Mouse (Mus musculus): ENCODE data around the gene Ercc2. TPM values are rescaled to one million over a fixed set of nuclear protein-coding genes. Genes with fewer than 3 reads are reported as not detected.

Gene Ercc2
- polyA plus RNA-seq, 1 experiment from 2014 or later, result 7.1 TPM

- Histone ChIP-seq H3K4me3 (ENCODE audit: low read depth, low read length) (peak overlapping the region; percentile 68), H3K9ac (replicated peaks; ENCODE audit: low read length) (no peak overlapping the region; the same call in 1 of the 2 replicates), H3K36me3 (replicated peaks; ENCODE audit: control insufficient read depth, insufficient read depth, low read depth, low read length) (no peaks in the 10 kb centered on the region), H3K27ac (replicated peaks; ENCODE audit: low read depth, low read length) (no peak overlapping the region), H3K4me1 (ENCODE audit: control insufficient read depth, insufficient read depth, low read length) (peaks cover 2% of the 10 kb centered on the region; the same call in 1 of the 2 replicates), H3K4me2 (ENCODE audit: low read depth, low read length) (peak overlapping the region; percentile 95), H3K27me3 (ENCODE audit: control insufficient read depth, insufficient read depth, low read length) (no peaks in the 10 kb centered on the region), H3K9me3 (replicated peaks; ENCODE audit: control insufficient read depth, low read length) (no peaks in the 10 kb centered on the region)
- WGBS, result 13% methylated on average over 16 of the region's 16 CpGs
- ATAC-seq (replicated peaks; ENCODE audit: insufficient number of reproducible peaks, low FRiP score, low TSS enrichment, low read depth) (no peak), DNase-seq (ENCODE audit: low spot score) (peak; percentile 77)
Observed at GRCm38 (mm10) chr7:19361720-19362119, 20.1 kb upstream of the Ercc2 start.

GRCm38 (mm10) chr7:19362276-19362675, 19.5 kb upstream of the Ercc2 start:
- Histone ChIP-seq H3K9me3 (replicated peaks; ENCODE audit: control insufficient read depth, low read length) (no peaks in the 10 kb centered on the region), H3K9ac (replicated peaks; ENCODE audit: low read length) (no peak overlapping the region), H3K4me2 (ENCODE audit: low read depth, low read length) (no peak overlapping the region), H3K4me1 (ENCODE audit: control insufficient read depth, insufficient read depth, low read length) (peaks cover 2% of the 10 kb centered on the region; the same call in 1 of the 2 replicates), H3K27ac (replicated peaks; ENCODE audit: low read depth, low read length) (no peak overlapping the region), H3K4me3 (ENCODE audit: low read depth, low read length) (no peak overlapping the region), H3K27me3 (ENCODE audit: control insufficient read depth, insufficient read depth, low read length) (no peaks in the 10 kb centered on the region), H3K36me3 (replicated peaks; ENCODE audit: control insufficient read depth, insufficient read depth, low read depth, low read length) (no peaks in the 10 kb centered on the region)
- ATAC-seq (replicated peaks; ENCODE audit: insufficient number of reproducible peaks, low FRiP score, low TSS enrichment, low read depth) (no peak), DNase-seq (ENCODE audit: low spot score) (no peak)
- 44% methylated on average over 4 of the region's 4 CpGs for WGBS

GRCm38 (mm10) chr7:19363881-19364280, 17.9 kb upstream of the Ercc2 start:
- DNase-seq (ENCODE audit: low spot score), result peak; percentile 72
- Histone ChIP-seq H3K9me3 (replicated peaks; ENCODE audit: control insufficient read depth, low read length) (no peaks in the 10 kb centered on the region), H3K27me3 (ENCODE audit: control insufficient read depth, insufficient read depth, low read length) (no peaks in the 10 kb centered on the region; the same call in 1 of the 2 replicates), H3K4me1 (ENCODE audit: control insufficient read depth, insufficient read depth, low read length) (no peaks in the 10 kb centered on the region), H3K36me3 (replicated peaks; ENCODE audit: control insufficient read depth, insufficient read depth, low read depth, low read length) (no peaks in the 10 kb centered on the region), H3K27ac (replicated peaks; ENCODE audit: low read depth, low read length) (no peak overlapping the region), H3K4me2 (ENCODE audit: low read depth, low read length) (no peak overlapping the region), H3K4me3 (ENCODE audit: low read depth, low read length) (no peak overlapping the region), H3K9ac (replicated peaks; ENCODE audit: low read length) (no peak overlapping the region)
- WGBS, result 6% methylated on average over 18 of the region's 18 CpGs
- ATAC-seq (replicated peaks; ENCODE audit: insufficient number of reproducible peaks, low FRiP score, low TSS enrichment, low read depth), result no peak

GRCm38 (mm10) chr7:19365376-19365775, 16.4 kb upstream of the Ercc2 start:
- no peak for ATAC-seq (replicated peaks; ENCODE audit: insufficient number of reproducible peaks, low FRiP score, low TSS enrichment, low read depth)
- Histone ChIP-seq H3K36me3 (replicated peaks; ENCODE audit: control insufficient read depth, insufficient read depth, low read depth, low read length) (no peaks in the 10 kb centered on the region), H3K4me3 (ENCODE audit: low read depth, low read length) (no peak overlapping the region; the same call in 1 of the 2 replicates), H3K27ac (replicated peaks; ENCODE audit: low read depth, low read length) (no peak overlapping the region), H3K4me2 (ENCODE audit: low read depth, low read length) (no peak overlapping the region), H3K27me3 (ENCODE audit: control insufficient read depth, insufficient read depth, low read length) (peaks cover 2% of the 10 kb centered on the region; the same call in 1 of the 2 replicates), H3K9me3 (replicated peaks; ENCODE audit: control insufficient read depth, low read length) (no peaks in the 10 kb centered on the region), H3K9ac (replicated peaks; ENCODE audit: low read length) (no peak overlapping the region), H3K4me1 (ENCODE audit: control insufficient read depth, insufficient read depth, low read length) (0 out of 2 replicates have a peak, but pooled peaks cover 3% of the 10 kb centered on the region)
- WGBS, result 75% methylated on average over 4 of the region's 4 CpGs
- no peak for DNase-seq (ENCODE audit: low spot score)

- DNase-seq (ENCODE audit: low spot score), result peak; percentile 48
- Histone ChIP-seq H3K36me3 (replicated peaks; ENCODE audit: control insufficient read depth, insufficient read depth, low read depth, low read length) (no peaks in the 10 kb centered on the region), H3K4me3 (ENCODE audit: low read depth, low read length) (no peak overlapping the region), H3K27ac (replicated peaks; ENCODE audit: low read depth, low read length) (no peak overlapping the region), H3K9ac (replicated peaks; ENCODE audit: low read length) (no peak overlapping the region), H3K4me1 (ENCODE audit: control insufficient read depth, insufficient read depth, low read length) (0 out of 2 replicates have a peak, but pooled peaks cover 3% of the 10 kb centered on the region), H3K9me3 (replicated peaks; ENCODE audit: control insufficient read depth, low read length) (no peaks in the 10 kb centered on the region), H3K4me2 (ENCODE audit: low read depth, low read length) (no peak overlapping the region; the same call in 1 of the 2 replicates), H3K27me3 (ENCODE audit: control insufficient read depth, insufficient read depth, low read length) (peaks cover 2% of the 10 kb centered on the region; the same call in 1 of the 2 replicates)
- no peak for ATAC-seq (replicated peaks; ENCODE audit: insufficient number of reproducible peaks, low FRiP score, low TSS enrichment, low read depth)
- WGBS, result 19% methylated on average over 16 of the region's 16 CpGs
Observed at GRCm38 (mm10) chr7:19368380-19368779, 13.4 kb upstream of the Ercc2 start.

- no peaks in the 10 kb centered on the region for H3K9me3 ChIP-seq (replicated peaks; ENCODE audit: control insufficient read depth, low read length)
- peak overlapping the region; percentile 78 for H3K4me2 ChIP-seq (ENCODE audit: low read depth, low read length)
- peak; percentile 69; the same call in 1 of the 2 replicates for ATAC-seq (replicated peaks; ENCODE audit: insufficient number of reproducible peaks, low FRiP score, low TSS enrichment, low read depth)
- no peak overlapping the region for H3K27ac ChIP-seq (replicated peaks; ENCODE audit: low read depth, low read length)
- peak overlapping the region; percentile 62 for H3K9ac ChIP-seq (replicated peaks; ENCODE audit: low read length)
- 10% methylated on average over 46 of the region's 46 CpGs for WGBS
- peaks cover 2% of the 10 kb centered on the region; the same call in 1 of the 2 replicates for H3K27me3 ChIP-seq (ENCODE audit: control insufficient read depth, insufficient read depth, low read length)
- H3K4me1 ChIP-seq (ENCODE audit: control insufficient read depth, insufficient read depth, low read length), result 0 out of 2 replicates have a peak, but pooled peaks cover 3% of the 10 kb centered on the region
- H3K4me3 ChIP-seq (ENCODE audit: low read depth, low read length), result peak overlapping the region; percentile 35
- no peaks in the 10 kb centered on the region for H3K36me3 ChIP-seq (replicated peaks; ENCODE audit: control insufficient read depth, insufficient read depth, low read depth, low read length)
- DNase-seq (ENCODE audit: low spot score), result peak; percentile 77
Observed at GRCm38 (mm10) chr7:19369823-19370425, 11.9 kb upstream of the Ercc2 start.

GRCm38 (mm10) chr7:19373367-19373766, 8.4 kb upstream of the Ercc2 start:
- H3K27me3 ChIP-seq (ENCODE audit: control insufficient read depth, insufficient read depth, low read length), result peaks cover 2% of the 10 kb centered on the region; the same call in 1 of the 2 replicates
- 85% methylated on average over 2 of the region's 2 CpGs for WGBS
- no peak overlapping the region for H3K4me2 ChIP-seq (ENCODE audit: low read depth, low read length)
- H3K27ac ChIP-seq (replicated peaks; ENCODE audit: low read depth, low read length), result no peak overlapping the region
- no peak overlapping the region for H3K4me3 ChIP-seq (ENCODE audit: low read depth, low read length)
- no peaks in the 10 kb centered on the region for H3K9me3 ChIP-seq (replicated peaks; ENCODE audit: control insufficient read depth, low read length)
- no peak overlapping the region for H3K9ac ChIP-seq (replicated peaks; ENCODE audit: low read length)
- DNase-seq (ENCODE audit: low spot score) (no peak), ATAC-seq (replicated peaks; ENCODE audit: insufficient number of reproducible peaks, low FRiP score, low TSS enrichment, low read depth) (no peak)
- 0 out of 2 replicates have a peak, but pooled peaks cover 3% of the 10 kb centered on the region for H3K4me1 ChIP-seq (ENCODE audit: control insufficient read depth, insufficient read depth, low read length)
- H3K36me3 ChIP-seq (replicated peaks; ENCODE audit: control insufficient read depth, insufficient read depth, low read depth, low read length), result no peaks in the 10 kb centered on the region; the same call in 1 of the 2 replicates

- Histone ChIP-seq H3K4me3 (ENCODE audit: low read depth, low read length) (no peak overlapping the region), H3K9me3 (replicated peaks; ENCODE audit: control insufficient read depth, low read length) (no peaks in the 10 kb centered on the region), H3K36me3 (replicated peaks; ENCODE audit: control insufficient read depth, insufficient read depth, low read depth, low read length) (no peaks in the 10 kb centered on the region; the same call in 1 of the 2 replicates), H3K4me2 (ENCODE audit: low read depth, low read length) (no peak overlapping the region), H3K27ac (replicated peaks; ENCODE audit: low read depth, low read length) (no peak overlapping the region), H3K27me3 (ENCODE audit: control insufficient read depth, insufficient read depth, low read length) (no peaks in the 10 kb centered on the region), H3K9ac (replicated peaks; ENCODE audit: low read length) (no peak overlapping the region), H3K4me1 (ENCODE audit: control insufficient read depth, insufficient read depth, low read length) (no peaks in the 10 kb centered on the region)
- DNase-seq (ENCODE audit: low spot score) (no peak), ATAC-seq (replicated peaks; ENCODE audit: insufficient number of reproducible peaks, low FRiP score, low TSS enrichment, low read depth) (no peak)
- WGBS, result 76% methylated on average over 18 of the region's 18 CpGs
Observed at GRCm38 (mm10) chr7:19375368-19375767, 6.4 kb upstream of the Ercc2 start.
